Mouse (Mus musculus) MEL (cell line): ENCODE data around the gene Sdccag8. TPM values are rescaled to one million over a fixed set of nuclear protein-coding genes. Genes with fewer than 3 reads are reported as not detected.

Experiments
- DNase-seq: peaks from one replicate; pipeline ENCODE4 v3.0.0; 2011; ENCODE audit warnings: low read depth, low spot score
- H3K27ac ChIP-seq: 2 replicates; pipeline ENCODE4 v1.5.1; 2012; ENCODE audit warnings: low read depth, mild to moderate bottlenecking, control low read depth, low read length, moderate library complexity; ENCODE audit not compliant: control insufficient read depth
- H3K27me3 ChIP-seq, 2 experiments: fragments of 150-350 bp in 1 of 2; sonication (generic) in 1 of 2; 2 replicates each; pipeline ENCODE4 v1.6.1; 2012; ENCODE audit warnings: low read length in 2 of 2, mild to moderate bottlenecking in 2 of 2, improper control_type of control experiment in 1 of 2, moderate library complexity in 1 of 2; ENCODE audit not compliant: insufficient read depth in 2 of 2, control insufficient read depth in 1 of 2
- H3K36me3 ChIP-seq, 2 experiments: 2 replicates each; pipeline ENCODE4 v1.6.1; 2012 to 2014; ENCODE audit warnings: low read length in 2 of 2, improper control_type of control experiment in 1 of 2, inconsistent platforms in 1 of 2, mild to moderate bottlenecking in 1 of 2; ENCODE audit not compliant: insufficient read depth in 2 of 2, control insufficient read depth in 1 of 2
- H3K4me1 ChIP-seq, 2 experiments: fragments of 150-350 bp in 1 of 2; sonication (generic) in 1 of 2; 2 replicates each; pipeline ENCODE4 v1.6.1; 2012; ENCODE audit warnings: low read length in 2 of 2, improper control_type of control experiment in 1 of 2, mild to moderate bottlenecking in 1 of 2; ENCODE audit not compliant: insufficient read depth in 2 of 2, control insufficient read depth in 1 of 2
- H3K4me3 ChIP-seq, 2 experiments: fragments of 150-350 bp in 1 of 2; sonication (generic) in 1 of 2; 2 replicates each; pipeline ENCODE4 v1.5.1; 2012; ENCODE audit warnings: low read depth in 2 of 2, low read length in 2 of 2, mild to moderate bottlenecking in 2 of 2, moderate library complexity in 2 of 2, control low read depth in 1 of 2, improper control_type of control experiment in 1 of 2; ENCODE audit not compliant: control insufficient read depth in 1 of 2, insufficient read depth in 1 of 2
- H3K79me2 ChIP-seq: 2 replicates; pipeline ENCODE4 v1.6.1; 2012; ENCODE audit warnings: mild to moderate bottlenecking, low read length, moderate library complexity; ENCODE audit not compliant: control insufficient read depth, poor library complexity, insufficient read depth
- H3K9ac ChIP-seq: 2 replicates; pipeline ENCODE4 v1.6.1; 2012; ENCODE audit warnings: low read depth, mild to moderate bottlenecking, control low read depth, low read length, moderate library complexity; ENCODE audit not compliant: control insufficient read depth, poor library complexity, severe bottlenecking
- H3K9me3 ChIP-seq: fragments of 150-350 bp; sonication (generic); replicated peaks from 2 replicates; pipeline ENCODE4 v1.6.1; 2012; ENCODE audit warnings: mild to moderate bottlenecking, low read length, improper control_type of control experiment, moderate library complexity; ENCODE audit not compliant: insufficient read depth
- BHLHE40 ChIP-seq: IDR thresholded peaks from 2 replicates; pipeline ENCODE4 v1.6.1; 2012; ENCODE audit warnings: low read depth, mild to moderate bottlenecking, inconsistent platforms, low read length, improper control_type of control experiment, borderline replicate concordance
- E2F4 ChIP-seq: IDR thresholded peaks from 2 replicates; pipeline ENCODE4 v1.6.1; 2011; ENCODE audit warnings: low read depth, low read length, improper control_type of control experiment, borderline replicate concordance
- EP300 ChIP-seq, 2 experiments: IDR thresholded peaks; 2 replicates each; pipeline ENCODE4 v1.6.1; 2011; ENCODE audit warnings: improper control_type of control experiment in 2 of 2, low read length in 2 of 2, low read depth in 1 of 2, mild to moderate bottlenecking in 1 of 2
- GABPA ChIP-seq: IDR thresholded peaks from 2 replicates; pipeline ENCODE4 v1.6.1; 2012; ENCODE audit warnings: low read depth, mild to moderate bottlenecking, inconsistent platforms, low read length, improper control_type of control experiment, moderate library complexity
- GATA1 ChIP-seq: IDR thresholded peaks from 2 replicates; pipeline ENCODE4 v1.6.1; 2011; ENCODE audit warnings: low read depth, low read length, improper control_type of control experiment
- HCFC1 ChIP-seq: IDR thresholded peaks from 2 replicates; pipeline ENCODE4 v1.6.1; 2012; ENCODE audit warnings: low read depth, mild to moderate bottlenecking, inconsistent platforms, low read length, improper control_type of control experiment, moderate library complexity
- KAT2A ChIP-seq: conservative IDR thresholded peaks from 2 replicates; pipeline ENCODE4 v1.6.1; 2012; ENCODE audit warnings: low read depth, low read length, improper control_type of control experiment, inconsistent platforms
- MAFK ChIP-seq: IDR thresholded peaks from 2 replicates; pipeline ENCODE4 v1.6.1; 2011; ENCODE audit warnings: low read depth, mild to moderate bottlenecking, low read length, improper control_type of control experiment, borderline replicate concordance
- MAZ ChIP-seq: IDR thresholded peaks from 2 replicates; pipeline ENCODE4 v1.6.1; 2012; ENCODE audit warnings: low read depth, mild to moderate bottlenecking, inconsistent platforms, low read length, improper control_type of control experiment
- MXI1 ChIP-seq: IDR thresholded peaks from 2 replicates; pipeline ENCODE4 v1.6.1; 2011; ENCODE audit warnings: mild to moderate bottlenecking, low read depth, low read length, improper control_type of control experiment
- MYB ChIP-seq: IDR thresholded peaks from 2 replicates; pipeline ENCODE4 v1.6.1; 2011; ENCODE audit warnings: mild to moderate bottlenecking, low read depth, low read length, improper control_type of control experiment
- MYC ChIP-seq: IDR thresholded peaks from 2 replicates; pipeline ENCODE4 v1.6.1; 2011; ENCODE audit warnings: low read depth, mild to moderate bottlenecking, low read length, improper control_type of control experiment, moderate library complexity
- POLR2AphosphoS2 ChIP-seq: IDR thresholded peaks from 2 replicates; pipeline ENCODE4 v1.6.1; 2011; ENCODE audit warnings: low read length, improper control_type of control experiment
- POLR2AphosphoS5 ChIP-seq: IDR thresholded peaks from 2 replicates; pipeline ENCODE4 v1.6.1; 2012; ENCODE audit warnings: low read depth, borderline replicate concordance, mild to moderate bottlenecking, inconsistent platforms, low read length, moderate library complexity, mixed read lengths
- TBP ChIP-seq: IDR thresholded peaks from 2 replicates; pipeline ENCODE4 v1.8.0; 2011; ENCODE audit warnings: low read depth, low read length, improper control_type of control experiment
- USF2 ChIP-seq, 2 experiments: IDR thresholded peaks; 2 replicates each; pipeline ENCODE4 v1.6.1; 2011 to 2012; ENCODE audit warnings: improper control_type of control experiment in 2 of 2, low read length in 2 of 2, borderline replicate concordance in 1 of 2, inconsistent platforms in 1 of 2, low read depth in 1 of 2, mild to moderate bottlenecking in 1 of 2; ENCODE audit not compliant: insufficient read depth in 1 of 2
- polyA plus RNA-seq, 2 experiments: library from polyadenylated mRNA; stranded (reverse) in 1 of 2; unstranded in 1 of 2; fragments of >175 nt in 1 of 2; fragments of >200 nt in 1 of 2; gene quantifications; 2 replicates each; pipeline versions ENCODE4 v1.2.1 to v1.2.4; 2012; ENCODE audit warnings: low replicate concordance in 2 of 2, low read depth in 1 of 2; ENCODE audit not compliant: insufficient read length in 2 of 2, insufficient read depth in 1 of 2, missing spikeins in 1 of 2
- total RNA-seq: library from RNA; depleted of rRNA; stranded (reverse); fragments of 300-350 nt; gene quantifications from 2 replicates; pipeline ENCODE4 v1.2.3, GENCODE M21; 2012

The Sdccag8 gene
- total and polyA plus RNA-seq, 3 experiments, result 4.6 to 7.8 TPM; not detected in 1

DNA sequence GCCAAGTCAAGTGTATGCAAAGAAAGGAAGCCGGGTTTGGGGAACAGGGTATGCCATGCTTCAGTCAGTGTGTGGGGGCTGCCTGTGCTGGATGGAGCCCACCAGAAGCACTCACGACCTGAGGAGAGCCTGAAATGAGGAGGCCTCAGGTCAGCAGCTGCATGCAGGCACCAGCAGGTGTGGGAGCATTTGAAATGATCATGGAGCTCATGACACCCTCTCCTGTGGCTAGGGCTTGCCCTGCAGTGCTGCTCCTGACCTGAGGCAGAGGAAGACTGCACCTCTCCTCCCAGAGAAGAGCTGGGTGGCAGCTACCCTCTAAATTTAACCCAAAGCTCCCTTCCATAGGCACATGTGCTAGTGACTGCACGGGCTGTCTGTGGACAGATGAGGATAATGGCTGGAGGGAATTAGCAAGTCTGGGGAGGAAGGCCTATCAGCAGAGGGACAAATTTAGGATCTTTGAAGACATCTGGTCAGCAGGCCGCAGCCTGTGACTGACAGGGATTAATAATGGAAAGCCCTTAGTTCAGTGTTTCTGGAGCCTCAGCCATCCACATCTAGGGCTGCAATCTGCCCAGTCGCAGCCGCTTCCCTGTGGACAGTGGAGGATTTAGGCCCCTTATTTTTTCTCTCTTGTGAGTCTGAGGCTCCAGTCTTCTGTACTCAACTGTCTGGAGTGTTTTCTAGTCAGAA lies 196.3 kb downstream of the Sdccag8 start:
- peaks cover 0 to 4% of the 10 kb centered on the region in 2 experiments; a peak in 1 of 4 replicates for H3K36me3 ChIP-seq
- H3K27ac ChIP-seq, result no peak overlapping the region
- TF ChIP-seq MXI1 (no peak), MAZ (no peak), GATA1 (no peak), E2F4 (no peak), MAFK (no peak), MYC (no peak), HCFC1 (no peak), POLR2AphosphoS5 (no peak), POLR2AphosphoS2 (no peak), TBP (no peak), KAT2A (no peak), USF2 (IDR thresholded peaks at IDR 0.05; ENCODE audit: borderline replicate concordance in 1 of 2, insufficient read depth in 1 of 2, low read depth in 1 of 2, low read length in 2 of 2) (no peak), EP300 (IDR thresholded peaks at IDR 0.05; ENCODE audit: low read depth in 1 of 2, low read length in 2 of 2) (no peak)
- H3K27me3 ChIP-seq, result no peaks in the 10 kb centered on the region
- no peak for DNase-seq
- H3K4me1 ChIP-seq, result peaks cover 0 to 10% of the 10 kb centered on the region in 2 experiments; a peak in 2 of 4 replicates
- no peaks in the 10 kb centered on the region for H3K9me3 ChIP-seq
- H3K4me3 ChIP-seq, result no peak overlapping the region
- no peak overlapping the region for H3K9ac ChIP-seq
- no peaks in the 10 kb centered on the region for H3K79me2 ChIP-seq

DNA sequence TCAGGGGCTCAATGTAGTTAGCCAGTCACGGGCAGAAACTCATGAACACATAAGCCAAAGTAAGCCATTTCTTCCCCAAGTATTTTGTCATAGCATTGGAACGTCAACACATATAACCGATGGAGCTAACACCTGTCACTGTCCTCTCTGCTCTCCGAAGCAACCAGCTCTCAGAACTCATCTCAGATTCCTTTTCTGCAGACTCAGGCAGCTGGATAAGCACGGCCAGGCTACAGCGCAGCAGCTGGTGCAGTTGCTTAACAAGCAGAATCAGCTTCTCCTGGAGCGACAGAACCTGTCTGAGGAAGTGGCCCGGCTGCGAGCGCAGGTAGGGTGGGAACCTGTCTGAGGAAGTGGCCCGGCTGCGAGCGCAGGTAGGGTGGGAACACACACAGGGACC lies 197.2 kb downstream of the Sdccag8 start:
- peaks cover 0 to 10% of the 10 kb centered on the region in 2 experiments; a peak in 2 of 4 replicates for H3K4me1 ChIP-seq
- no peaks in the 10 kb centered on the region for H3K27me3 ChIP-seq
- peaks cover 0 to 4% of the 10 kb centered on the region in 2 experiments; a peak in 1 of 4 replicates for H3K36me3 ChIP-seq
- DNase-seq, result no peak
- H3K27ac ChIP-seq, result no peak overlapping the region
- H3K9me3 ChIP-seq, result no peaks in the 10 kb centered on the region
- no peak overlapping the region for H3K4me3 ChIP-seq
- no peak overlapping the region for H3K9ac ChIP-seq
- no peak for TF ChIP-seq GATA1
- no peak for TF ChIP-seq MYB
- TF ChIP-seq GABPA, result no peak
- no peak for TF ChIP-seq MYC
- TF ChIP-seq MAFK, result no peak
- no peak for TF ChIP-seq POLR2AphosphoS5
- TF ChIP-seq KAT2A, result no peak
- TF ChIP-seq BHLHE40, result no peak
- H3K79me2 ChIP-seq, result no peaks in the 10 kb centered on the region
